Mouse (Mus musculus) E14TG2a.4 (cell line): ENCODE measurements around the gene Ip6k3.

ENCODE experiments used
- CTCF ChIP-seq: conservative IDR thresholded peaks from 2 replicates; pipeline ENCODE4 v1.5.1; 2014; ENCODE audit warnings: low read length
- NANOG ChIP-seq: IDR thresholded peaks from 2 replicates; pipeline ENCODE4 v1.6.1; 2014; ENCODE audit warnings: borderline replicate concordance, low read length, mixed read lengths

DNA sequence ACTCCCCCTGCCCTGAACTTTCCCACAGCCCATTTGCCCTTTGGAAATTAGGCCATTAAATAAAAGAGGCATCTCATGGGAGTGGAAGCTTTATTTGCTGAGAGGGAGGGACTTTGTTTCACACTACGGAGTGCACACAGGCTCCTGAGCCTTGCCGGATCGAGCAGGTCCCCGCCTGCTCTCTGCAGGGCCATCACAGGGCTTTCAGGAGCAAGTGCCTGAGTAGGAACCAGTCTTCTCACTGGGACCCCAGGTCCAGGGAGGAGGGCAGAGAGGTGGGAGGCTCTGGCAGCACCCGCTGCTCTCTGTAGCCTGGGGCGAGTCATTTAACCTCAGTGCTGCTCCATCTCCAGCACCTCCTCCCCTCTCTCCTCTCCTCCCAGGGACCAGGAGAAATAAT lies 44.4 kb upstream of the Ip6k3 start:
- TF ChIP-seq CTCF (no peak), NANOG (no peak)
